Mouse (Mus musculus) cerebellum, adult 11-12 months (tissue): ENCODE results near the gene Rnf135.
"Not testable (repeated sequence)": the region's sequence is repeated elsewhere in the genome, so short reads cannot be mapped to it uniquely, and the experiment has no call there.

Experiments used
- DNase-seq: peaks from one replicate; pipeline ENCODE4 v3.0.0; 2022

The Rnf135 gene

GRCm38 (mm10) chr11:80163362-80164116 lies 20.1 kb upstream of the Rnf135 start:
- DNase-seq = no peak

GRCm38 (mm10) chr11:80164224-80164623 lies 19.4 kb upstream of the Rnf135 start:
- no peak for DNase-seq

- DNase-seq = no peak
Measured at GRCm38 (mm10) chr11:80168121-80168520, 15.5 kb upstream of the Rnf135 start.

GRCm38 (mm10) chr11:80168611-80169249 lies 14.9 kb upstream of the Rnf135 start:
- DNase-seq = no peak

GRCm38 (mm10) chr11:80169629-80170028 lies 14.0 kb upstream of the Rnf135 start:
- no peak for DNase-seq

GRCm38 (mm10) chr11:80170351-80170750 lies 13.3 kb upstream of the Rnf135 start:
- no peak for DNase-seq

- DNase-seq = no peak
Measured at GRCm38 (mm10) chr11:80171884-80172283, 11.8 kb upstream of the Rnf135 start.

GRCm38 (mm10) chr11:80173963-80174670 lies 9.5 kb upstream of the Rnf135 start:
- no peak for DNase-seq

GRCm38 (mm10) chr11:80176911-80177895 lies 6.4 kb upstream of the Rnf135 start:
- DNase-seq = no peak

GRCm38 (mm10) chr11:80178316-80178715 lies 5.3 kb upstream of the Rnf135 start:
- no peak for DNase-seq

- no peak for DNase-seq
Measured at GRCm38 (mm10) chr11:80181021-80181749, 2.5 kb upstream of the Rnf135 start.

- not testable (repeated sequence) for DNase-seq
Measured at GRCm38 (mm10) chr11:80183054-80183704, 472 bp upstream of the Rnf135 start.

GRCm38 (mm10) chr11:80184531-80185071 lies 950 bp downstream of the Rnf135 start:
- no peak for DNase-seq

GRCm38 (mm10) chr11:80185441-80185976 lies 1.9 kb downstream of the Rnf135 start:
- not testable (repeated sequence) for DNase-seq

GRCm38 (mm10) chr11:80190280-80190679 lies 6.6 kb downstream of the Rnf135 start:
- DNase-seq = no peak

GRCm38 (mm10) chr11:80193827-80194226 lies 10.2 kb downstream of the Rnf135 start:
- no peak for DNase-seq

GRCm38 (mm10) chr11:80196351-80196750 lies 12.7 kb downstream of the Rnf135 start:
- DNase-seq = no peak

GRCm38 (mm10) chr11:80199316-80199715 lies 15.7 kb downstream of the Rnf135 start:
- no peak for DNase-seq

- no peak for DNase-seq
Measured at GRCm38 (mm10) chr11:80199773-80200172, 16.1 kb downstream of the Rnf135 start.

- no peak for DNase-seq
Measured at GRCm38 (mm10) chr11:80200326-80200725, 16.7 kb downstream of the Rnf135 start.

GRCm38 (mm10) chr11:80202296-80202695 lies 18.6 kb downstream of the Rnf135 start:
- no peak for DNase-seq
